Mouse (Mus musculus) MEL (cell line): Measurements from ENCODE around the gene Pxylp1. TPM values are rescaled to one million over a fixed set of nuclear protein-coding genes. Genes with fewer than 3 reads are reported as not detected.
A peak's percentile ranks its signal among the peaks of the same experiment; 100 is the strongest.

Source experiments
- DNase-seq: peaks from one replicate; pipeline ENCODE4 v3.0.0; 2011; ENCODE audit warnings: low read depth, low spot score
- H3K27ac ChIP-seq: 2 replicates; pipeline ENCODE4 v1.5.1; 2012; ENCODE audit warnings: low read depth, mild to moderate bottlenecking, control low read depth, low read length, moderate library complexity; ENCODE audit not compliant: control insufficient read depth
- H3K27me3 ChIP-seq, 2 experiments: fragments of 150-350 bp in 1 of 2; sonication (generic) in 1 of 2; 2 replicates each; pipeline ENCODE4 v1.6.1; 2012; ENCODE audit warnings: low read length in 2 of 2, mild to moderate bottlenecking in 2 of 2, improper control_type of control experiment in 1 of 2, moderate library complexity in 1 of 2; ENCODE audit not compliant: insufficient read depth in 2 of 2, control insufficient read depth in 1 of 2
- H3K36me3 ChIP-seq, 2 experiments: 2 replicates each; pipeline ENCODE4 v1.6.1; 2012 to 2014; ENCODE audit warnings: low read length in 2 of 2, improper control_type of control experiment in 1 of 2, inconsistent platforms in 1 of 2, mild to moderate bottlenecking in 1 of 2; ENCODE audit not compliant: insufficient read depth in 2 of 2, control insufficient read depth in 1 of 2
- H3K4me1 ChIP-seq, 2 experiments: fragments of 150-350 bp in 1 of 2; sonication (generic) in 1 of 2; 2 replicates each; pipeline ENCODE4 v1.6.1; 2012; ENCODE audit warnings: low read length in 2 of 2, improper control_type of control experiment in 1 of 2, mild to moderate bottlenecking in 1 of 2; ENCODE audit not compliant: insufficient read depth in 2 of 2, control insufficient read depth in 1 of 2
- H3K4me3 ChIP-seq, 2 experiments: fragments of 150-350 bp in 1 of 2; sonication (generic) in 1 of 2; 2 replicates each; pipeline ENCODE4 v1.5.1; 2012; ENCODE audit warnings: low read depth in 2 of 2, low read length in 2 of 2, mild to moderate bottlenecking in 2 of 2, moderate library complexity in 2 of 2, control low read depth in 1 of 2, improper control_type of control experiment in 1 of 2; ENCODE audit not compliant: control insufficient read depth in 1 of 2, insufficient read depth in 1 of 2
- H3K79me2 ChIP-seq: 2 replicates; pipeline ENCODE4 v1.6.1; 2012; ENCODE audit warnings: mild to moderate bottlenecking, low read length, moderate library complexity; ENCODE audit not compliant: control insufficient read depth, poor library complexity, insufficient read depth
- H3K9ac ChIP-seq: 2 replicates; pipeline ENCODE4 v1.6.1; 2012; ENCODE audit warnings: low read depth, mild to moderate bottlenecking, control low read depth, low read length, moderate library complexity; ENCODE audit not compliant: control insufficient read depth, poor library complexity, severe bottlenecking
- H3K9me3 ChIP-seq: fragments of 150-350 bp; sonication (generic); replicated peaks from 2 replicates; pipeline ENCODE4 v1.6.1; 2012; ENCODE audit warnings: mild to moderate bottlenecking, low read length, improper control_type of control experiment, moderate library complexity; ENCODE audit not compliant: insufficient read depth
- BHLHE40 ChIP-seq: IDR thresholded peaks from 2 replicates; pipeline ENCODE4 v1.6.1; 2012; ENCODE audit warnings: low read depth, mild to moderate bottlenecking, inconsistent platforms, low read length, improper control_type of control experiment, borderline replicate concordance
- CHD1 ChIP-seq: IDR thresholded peaks from 2 replicates; pipeline ENCODE4 v1.6.1; 2012; ENCODE audit warnings: low read depth, mild to moderate bottlenecking, inconsistent platforms, low read length, improper control_type of control experiment
- E2F4 ChIP-seq: IDR thresholded peaks from 2 replicates; pipeline ENCODE4 v1.6.1; 2011; ENCODE audit warnings: low read depth, low read length, improper control_type of control experiment, borderline replicate concordance
- EP300 ChIP-seq, 2 experiments: IDR thresholded peaks; 2 replicates each; pipeline ENCODE4 v1.6.1; 2011; ENCODE audit warnings: improper control_type of control experiment in 2 of 2, low read length in 2 of 2, low read depth in 1 of 2, mild to moderate bottlenecking in 1 of 2
- ETS1 ChIP-seq: IDR thresholded peaks from 2 replicates; pipeline ENCODE4 v1.6.1; 2012; ENCODE audit warnings: low read depth, mild to moderate bottlenecking, inconsistent platforms, low read length, improper control_type of control experiment, moderate library complexity
- GABPA ChIP-seq: IDR thresholded peaks from 2 replicates; pipeline ENCODE4 v1.6.1; 2012; ENCODE audit warnings: low read depth, mild to moderate bottlenecking, inconsistent platforms, low read length, improper control_type of control experiment, moderate library complexity
- GATA1 ChIP-seq: IDR thresholded peaks from 2 replicates; pipeline ENCODE4 v1.6.1; 2011; ENCODE audit warnings: low read depth, low read length, improper control_type of control experiment
- MAX ChIP-seq: IDR thresholded peaks from 2 replicates; pipeline ENCODE4 v1.6.1; 2011; ENCODE audit warnings: low read length, improper control_type of control experiment
- MEF2A ChIP-seq: IDR thresholded peaks from 2 replicates; pipeline ENCODE4 v1.6.1; 2014; ENCODE audit warnings: low read depth, mild to moderate bottlenecking, inconsistent platforms, low read length, improper control_type of control experiment; ENCODE audit not compliant: poor library complexity, insufficient replicate concordance, severe bottlenecking; ENCODE audit errors: extremely low read depth
- MYC ChIP-seq: IDR thresholded peaks from 2 replicates; pipeline ENCODE4 v1.6.1; 2011; ENCODE audit warnings: low read depth, mild to moderate bottlenecking, low read length, improper control_type of control experiment, moderate library complexity
- NELFE ChIP-seq: IDR thresholded peaks from 2 replicates; pipeline ENCODE4 v1.6.1; 2011; ENCODE audit warnings: low read depth, low read length, improper control_type of control experiment
- POLR2A ChIP-seq, 2 experiments: IDR thresholded peaks; 2 replicates each; pipeline ENCODE4 v1.6.1; 2011 to 2012; ENCODE audit warnings: low read length in 2 of 2, mild to moderate bottlenecking in 2 of 2, control low read depth in 1 of 2, improper control_type of control experiment in 1 of 2, low read depth in 1 of 2, moderate library complexity in 1 of 2; ENCODE audit not compliant: control insufficient read depth in 1 of 2, insufficient read depth in 1 of 2, poor library complexity in 1 of 2
- POLR2AphosphoS5 ChIP-seq: IDR thresholded peaks from 2 replicates; pipeline ENCODE4 v1.6.1; 2012; ENCODE audit warnings: low read depth, borderline replicate concordance, mild to moderate bottlenecking, inconsistent platforms, low read length, moderate library complexity, mixed read lengths
- RAD21 ChIP-seq: IDR thresholded peaks from 2 replicates; pipeline ENCODE4 v1.6.1; 2011; ENCODE audit warnings: mild to moderate bottlenecking, low read depth, low read length, improper control_type of control experiment
- RCOR1 ChIP-seq: IDR thresholded peaks from 2 replicates; pipeline ENCODE4 v1.6.1; 2012; ENCODE audit warnings: low read depth, mild to moderate bottlenecking, inconsistent platforms, low read length, improper control_type of control experiment
- SIN3A ChIP-seq: IDR thresholded peaks from 2 replicates; pipeline ENCODE4 v1.6.1; 2012; ENCODE audit warnings: low read length, improper control_type of control experiment, inconsistent platforms
- TAL1 ChIP-seq: IDR thresholded peaks from 2 replicates; pipeline ENCODE4 v1.6.1; 2012; ENCODE audit warnings: mild to moderate bottlenecking, inconsistent platforms, low read length, moderate library complexity, mixed read lengths
- TBP ChIP-seq: IDR thresholded peaks from 2 replicates; pipeline ENCODE4 v1.8.0; 2011; ENCODE audit warnings: low read depth, low read length, improper control_type of control experiment
- TCF12 ChIP-seq: IDR thresholded peaks from 2 replicates; pipeline ENCODE4 v1.6.1; 2014; ENCODE audit warnings: low read depth, mild to moderate bottlenecking, inconsistent platforms, low read length, improper control_type of control experiment, moderate library complexity
- UBTF ChIP-seq: IDR thresholded peaks from 2 replicates; pipeline ENCODE4 v1.6.1; 2012; ENCODE audit warnings: low read depth, mild to moderate bottlenecking, inconsistent platforms, low read length, improper control_type of control experiment, moderate library complexity, borderline replicate concordance; ENCODE audit not compliant: insufficient read depth
- USF1 ChIP-seq: IDR thresholded peaks from 2 replicates; pipeline ENCODE4 v1.6.1; 2014; ENCODE audit warnings: low read depth, mild to moderate bottlenecking, inconsistent platforms, low read length, improper control_type of control experiment, moderate library complexity
- USF2 ChIP-seq, 2 experiments: IDR thresholded peaks; 2 replicates each; pipeline ENCODE4 v1.6.1; 2011 to 2012; ENCODE audit warnings: improper control_type of control experiment in 2 of 2, low read length in 2 of 2, borderline replicate concordance in 1 of 2, inconsistent platforms in 1 of 2, low read depth in 1 of 2, mild to moderate bottlenecking in 1 of 2; ENCODE audit not compliant: insufficient read depth in 1 of 2
- ZC3H11A ChIP-seq: IDR thresholded peaks from 2 replicates; pipeline ENCODE4 v1.6.1; 2012; ENCODE audit warnings: low read depth, mild to moderate bottlenecking, inconsistent platforms, low read length, improper control_type of control experiment
- ZKSCAN1 ChIP-seq: IDR thresholded peaks from 2 replicates; pipeline ENCODE4 v1.6.1; 2012; ENCODE audit warnings: low read depth, mild to moderate bottlenecking, inconsistent platforms, low read length, improper control_type of control experiment, moderate library complexity
- ZMIZ1 ChIP-seq: IDR thresholded peaks from 2 replicates; pipeline ENCODE4 v1.6.1; 2012; ENCODE audit warnings: low read depth, mild to moderate bottlenecking, inconsistent platforms, low read length, improper control_type of control experiment, moderate library complexity
- ZNF384 ChIP-seq: IDR thresholded peaks from 2 replicates; pipeline ENCODE4 v1.6.1; 2012; ENCODE audit warnings: low read depth, mild to moderate bottlenecking, inconsistent platforms, low read length, improper control_type of control experiment
- polyA plus RNA-seq, 2 experiments: library from polyadenylated mRNA; stranded (reverse) in 1 of 2; unstranded in 1 of 2; fragments of >175 nt in 1 of 2; fragments of >200 nt in 1 of 2; gene quantifications; 2 replicates each; pipeline versions ENCODE4 v1.2.1 to v1.2.4; 2012; ENCODE audit warnings: low replicate concordance in 2 of 2, low read depth in 1 of 2; ENCODE audit not compliant: insufficient read length in 2 of 2, insufficient read depth in 1 of 2, missing spikeins in 1 of 2
- total RNA-seq: library from RNA; depleted of rRNA; stranded (reverse); fragments of 300-350 nt; gene quantifications from 2 replicates; pipeline ENCODE4 v1.2.3, GENCODE M21; 2012

Gene Pxylp1
- total and polyA plus RNA-seq, 3 experiments = 5.7 to 9.9 TPM; not detected in 1

GRCm38 (mm10) chr9:96868546-96868945, 23.9 kb downstream of the Pxylp1 start:
- H3K4me1 ChIP-seq = no peaks in the 10 kb centered on the region
- no peak for DNase-seq
- no peaks in the 10 kb centered on the region for H3K36me3 ChIP-seq
- H3K79me2 ChIP-seq = no peaks in the 10 kb centered on the region
- no peak overlapping the region for H3K27ac ChIP-seq
- no peak overlapping the region for H3K4me3 ChIP-seq
- H3K9ac ChIP-seq = no peak overlapping the region
- TF ChIP-seq RCOR1 = peak; percentile 49; the same call in 1 of the 2 replicates
- no peak for TF ChIP-seq BHLHE40
- TF ChIP-seq POLR2A (IDR thresholded peaks at IDR 0.05; ENCODE audit: control insufficient read depth in 1 of 2, insufficient read depth in 1 of 2, low read depth in 1 of 2, low read length in 2 of 2, poor library complexity in 1 of 2) = no peak
- TF ChIP-seq ZC3H11A = no peak
- no peak for TF ChIP-seq TAL1
- no peak for TF ChIP-seq NELFE
- no peak for TF ChIP-seq EP300 (IDR thresholded peaks at IDR 0.05; ENCODE audit: low read depth in 1 of 2, low read length in 2 of 2)
- no peaks in the 10 kb centered on the region for H3K27me3 ChIP-seq
- no peaks in the 10 kb centered on the region for H3K9me3 ChIP-seq

DNA sequence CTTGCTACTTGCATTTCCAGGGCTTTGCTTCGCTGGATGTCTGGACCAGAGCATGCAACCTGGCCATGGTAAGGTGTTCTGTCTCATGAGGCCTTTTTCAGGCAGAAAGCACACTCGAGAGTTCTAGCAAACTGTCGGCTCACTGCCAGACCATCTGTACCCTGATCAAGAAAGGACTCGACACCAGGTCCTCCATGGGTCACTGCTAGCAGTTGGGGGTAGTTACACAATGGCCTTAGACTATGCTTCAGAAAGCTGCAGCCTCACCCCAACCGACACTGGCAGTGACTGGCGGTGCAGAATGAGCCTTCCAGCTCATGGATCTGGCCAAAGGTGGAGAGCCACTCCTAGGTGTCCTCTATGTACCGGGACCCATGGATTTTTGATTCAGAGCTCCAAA, 25.3 kb downstream of the Pxylp1 start:
- no peaks in the 10 kb centered on the region for H3K27me3 ChIP-seq
- TF ChIP-seq USF2 (IDR thresholded peaks at IDR 0.05; ENCODE audit: borderline replicate concordance in 1 of 2, insufficient read depth in 1 of 2, low read depth in 1 of 2, low read length in 2 of 2) (no peak), ETS1 (no peak), SIN3A (no peak), MYC (no peak), RCOR1 (no peak), ZC3H11A (no peak), RAD21 (no peak)
- no peak overlapping the region for H3K27ac ChIP-seq
- no peaks in the 10 kb centered on the region; a peak in 1 of 4 replicates for H3K36me3 ChIP-seq
- no peak overlapping the region for H3K9ac ChIP-seq
- no peaks in the 10 kb centered on the region for H3K79me2 ChIP-seq
- no peaks in the 10 kb centered on the region for H3K4me1 ChIP-seq
- no peak for DNase-seq
- no peak overlapping the region for H3K4me3 ChIP-seq
- no peaks in the 10 kb centered on the region for H3K9me3 ChIP-seq

- no peaks in the 10 kb centered on the region for H3K79me2 ChIP-seq
- TF ChIP-seq EP300 (IDR thresholded peaks at IDR 0.05; ENCODE audit: low read depth in 1 of 2, low read length in 2 of 2) (no peak), ZMIZ1 (no peak), E2F4 (no peak), GABPA (no peak), TBP (no peak), ZNF384 (no peak), MAX (no peak), UBTF (no peak), ETS1 (no peak), USF1 (no peak), POLR2AphosphoS5 (no peak), RCOR1 (no peak), MEF2A (no peak), CHD1 (no peak), GATA1 (no peak), ZKSCAN1 (no peak), ZC3H11A (no peak), TCF12 (no peak)
- H3K4me3 ChIP-seq = no peak overlapping the region
- no peaks in the 10 kb centered on the region; a peak in 1 of 4 replicates for H3K36me3 ChIP-seq
- no peaks in the 10 kb centered on the region for H3K4me1 ChIP-seq
- H3K27me3 ChIP-seq = no peaks in the 10 kb centered on the region
- H3K9ac ChIP-seq = no peak overlapping the region
- no peak for DNase-seq
- no peak overlapping the region for H3K27ac ChIP-seq
- no peaks in the 10 kb centered on the region for H3K9me3 ChIP-seq
Observed at GRCm38 (mm10) chr9:96866196-96866595, 26.3 kb downstream of the Pxylp1 start.
